Mouse (Mus musculus) stomach, postnatal 0 days (tissue): ENCODE measurements around the gene Alg2.

Source experiments
- CTCF ChIP-seq: IDR thresholded peaks from 2 replicates; pipeline ENCODE4 v1.5.1; 2016; ENCODE audit warnings: antibody characterized with exemption, low read depth, mild to moderate bottlenecking, moderate library complexity
- EP300 ChIP-seq: optimal IDR thresholded peaks from 2 replicates; pipeline ENCODE3; 2016; ENCODE audit warnings: antibody characterized with exemption

DNA sequence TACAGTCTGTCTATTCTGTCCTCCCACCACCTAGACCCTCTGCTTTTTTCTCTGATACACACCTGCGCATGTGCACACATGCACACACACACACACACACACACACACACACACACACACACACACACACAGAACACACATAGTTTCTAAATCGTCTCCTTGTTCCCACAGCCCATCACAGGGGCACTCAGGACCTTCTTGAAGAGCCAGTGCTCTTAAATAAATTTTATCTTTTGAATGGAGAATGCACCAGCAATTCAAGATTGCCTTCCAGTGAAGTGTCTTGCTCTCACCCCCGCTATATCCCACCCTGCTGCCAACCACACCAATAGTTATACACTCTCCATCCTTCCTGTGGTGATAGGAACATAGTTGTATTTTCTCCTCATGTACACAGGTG lies 51.2 kb downstream of the Alg2 start:
- TF ChIP-seq CTCF: no peak
- no peak for TF ChIP-seq EP300
